Mouse (Mus musculus): ENCODE data around the gene Arl4c. TPM values are rescaled to one million over a fixed set of nuclear protein-coding genes. Genes with fewer than 3 reads are reported as not detected.

The Arl4c gene
- polyA plus RNA-seq, 1 experiment: 48.9 TPM

GRCm38 (mm10) chr1:88690601-88691000, 11.4 kb downstream of the Arl4c start:
- WGBS: 89% methylated on average over 6 of the region's 6 CpGs
- no peak overlapping the region for H3K4me3 ChIP-seq (replicated peaks; ENCODE audit: insufficient read depth, low read depth, low read length)

GRCm38 (mm10) chr1:88684765-88685164, 17.3 kb downstream of the Arl4c start:
- WGBS: 91% methylated on average over 1 of the region's 1 CpGs
- H3K4me1 ChIP-seq (ENCODE audit: control insufficient read depth, insufficient read depth, low read length): no peaks in the 10 kb centered on the region
- no peak for DNase-seq
- H3K27me3 ChIP-seq (ENCODE audit: control insufficient read depth, insufficient read depth, low read length): no peaks in the 10 kb centered on the region
- TF ChIP-seq CTCF (IDR thresholded peaks at IDR 0.05; ENCODE audit: borderline replicate concordance, insufficient read depth, low read depth, low read length) (no peak), POLR2A (IDR thresholded peaks at IDR 0.05; ENCODE audit: borderline replicate concordance, insufficient read depth, low read length) (no peak)
- H3K27ac ChIP-seq (ENCODE audit: insufficient read depth, low read length): no peak overlapping the region
- no peak overlapping the region for H3K4me3 ChIP-seq (replicated peaks; ENCODE audit: insufficient read depth, low read depth, low read length)

More at GRCm38 (mm10) chr1:88690601-88691000, 11.4 kb downstream of the Arl4c start:
- Histone ChIP-seq H3K4me1 (ENCODE audit: control insufficient read depth, insufficient read depth, low read length) (no peaks in the 10 kb centered on the region), H3K27me3 (ENCODE audit: control insufficient read depth, insufficient read depth, low read length) (no peaks in the 10 kb centered on the region), H3K27ac (ENCODE audit: insufficient read depth, low read length) (no peak overlapping the region)
- TF ChIP-seq CTCF (IDR thresholded peaks at IDR 0.05; ENCODE audit: borderline replicate concordance, insufficient read depth, low read depth, low read length) (no peak), POLR2A (IDR thresholded peaks at IDR 0.05; ENCODE audit: borderline replicate concordance, insufficient read depth, low read length) (no peak)
- no peak for DNase-seq

- TF ChIP-seq POLR2A (IDR thresholded peaks at IDR 0.05; ENCODE audit: borderline replicate concordance, insufficient read depth, low read length): no peak
- TF ChIP-seq CTCF (IDR thresholded peaks at IDR 0.05; ENCODE audit: borderline replicate concordance, insufficient read depth, low read depth, low read length): no peak
- no peak overlapping the region for H3K4me3 ChIP-seq (replicated peaks; ENCODE audit: insufficient read depth, low read depth, low read length)
- 93% methylated on average over 4 of the region's 4 CpGs for WGBS
- DNase-seq: no peak
- no peaks in the 10 kb centered on the region for H3K27me3 ChIP-seq (ENCODE audit: control insufficient read depth, insufficient read depth, low read length)
- no peak overlapping the region for H3K27ac ChIP-seq (ENCODE audit: insufficient read depth, low read length)
- H3K4me1 ChIP-seq (ENCODE audit: control insufficient read depth, insufficient read depth, low read length): no peaks in the 10 kb centered on the region
Measured at GRCm38 (mm10) chr1:88681596-88681995, 20.4 kb downstream of the Arl4c start.

- WGBS: 49% methylated on average over 3 of the region's 3 CpGs
- TF ChIP-seq POLR2A (IDR thresholded peaks at IDR 0.05; ENCODE audit: borderline replicate concordance, insufficient read depth, low read length) (no peak), CTCF (IDR thresholded peaks at IDR 0.05; ENCODE audit: borderline replicate concordance, insufficient read depth, low read depth, low read length) (no peak)
- no peak overlapping the region for H3K4me3 ChIP-seq (replicated peaks; ENCODE audit: insufficient read depth, low read depth, low read length)
Measured at GRCm38 (mm10) chr1:88680804-88681203, 21.2 kb downstream of the Arl4c start.

GRCm38 (mm10) chr1:88678231-88678739, 23.7 kb downstream of the Arl4c start:
- 65% methylated on average over 3 of the region's 3 CpGs for WGBS
- no peak overlapping the region for H3K4me3 ChIP-seq (replicated peaks; ENCODE audit: insufficient read depth, low read depth, low read length)
- H3K4me1 ChIP-seq (ENCODE audit: control insufficient read depth, insufficient read depth, low read length): no peaks in the 10 kb centered on the region
- DNase-seq: no peak
- no peaks in the 10 kb centered on the region; the same call in 1 of the 2 replicates for H3K27me3 ChIP-seq (ENCODE audit: control insufficient read depth, insufficient read depth, low read length)
- TF ChIP-seq POLR2A (IDR thresholded peaks at IDR 0.05; ENCODE audit: borderline replicate concordance, insufficient read depth, low read length) (no peak), CTCF (IDR thresholded peaks at IDR 0.05; ENCODE audit: borderline replicate concordance, insufficient read depth, low read depth, low read length) (no peak)
- H3K27ac ChIP-seq (ENCODE audit: insufficient read depth, low read length): no peak overlapping the region

More at GRCm38 (mm10) chr1:88680804-88681203, 21.2 kb downstream of the Arl4c start:
- no peak for DNase-seq
- H3K27ac ChIP-seq (ENCODE audit: insufficient read depth, low read length): no peak overlapping the region
- no peaks in the 10 kb centered on the region for H3K27me3 ChIP-seq (ENCODE audit: control insufficient read depth, insufficient read depth, low read length)
- no peaks in the 10 kb centered on the region for H3K4me1 ChIP-seq (ENCODE audit: control insufficient read depth, insufficient read depth, low read length)

- Histone ChIP-seq H3K4me3 (replicated peaks; ENCODE audit: insufficient read depth, low read depth, low read length) (no peak overlapping the region), H3K27me3 (ENCODE audit: control insufficient read depth, insufficient read depth, low read length) (peaks cover 3% of the 10 kb centered on the region; the same call in 1 of the 2 replicates), H3K27ac (ENCODE audit: insufficient read depth, low read length) (no peak overlapping the region), H3K4me1 (ENCODE audit: control insufficient read depth, insufficient read depth, low read length) (no peaks in the 10 kb centered on the region)
- TF ChIP-seq POLR2A (IDR thresholded peaks at IDR 0.05; ENCODE audit: borderline replicate concordance, insufficient read depth, low read length): no peak
- no peak for TF ChIP-seq CTCF (IDR thresholded peaks at IDR 0.05; ENCODE audit: borderline replicate concordance, insufficient read depth, low read depth, low read length)
- DNase-seq: no peak
- 68% methylated on average over 4 of the region's 4 CpGs for WGBS
Measured at GRCm38 (mm10) chr1:88670807-88671206, 31.2 kb downstream of the Arl4c start.

- H3K27ac ChIP-seq (ENCODE audit: insufficient read depth, low read length): no peak overlapping the region
- WGBS: 60% methylated on average over 14 of the region's 14 CpGs
- no peak overlapping the region for H3K4me3 ChIP-seq (replicated peaks; ENCODE audit: insufficient read depth, low read depth, low read length)
- H3K27me3 ChIP-seq (ENCODE audit: control insufficient read depth, insufficient read depth, low read length): peaks cover 3% of the 10 kb centered on the region; the same call in 1 of the 2 replicates
- TF ChIP-seq POLR2A (IDR thresholded peaks at IDR 0.05; ENCODE audit: borderline replicate concordance, insufficient read depth, low read length): no peak
- TF ChIP-seq CTCF (IDR thresholded peaks at IDR 0.05; ENCODE audit: borderline replicate concordance, insufficient read depth, low read depth, low read length): no peak
- no peaks in the 10 kb centered on the region for H3K4me1 ChIP-seq (ENCODE audit: control insufficient read depth, insufficient read depth, low read length)
- DNase-seq: no peak
Measured at GRCm38 (mm10) chr1:88668846-88669810, 32.9 kb downstream of the Arl4c start.
